Mouse (Mus musculus) left cerebral cortex, postnatal 14 days (tissue): Measurements from ENCODE around the gene Olfr1419. TPM values are rescaled to one million over a fixed set of nuclear protein-coding genes. Genes with fewer than 3 reads are reported as not detected.
"Not testable (repeated sequence)": the region's sequence is repeated elsewhere in the genome, so short reads cannot be mapped to it uniquely, and the experiment has no call there.

Source experiments
- DNase-seq, 2 experiments: peaks; one replicate each; pipeline ENCODE4 v3.0.0; 2021 to 2022; ENCODE audit warnings: low spot score in 2 of 2, mixed read lengths in 1 of 2
- intact Hi-C: fragments of 180-260 bp; cut with DNase I; formaldehyde crosslinking; loops from one replicate; pipeline ENCODE4 v1.15.1; 2025
- long read RNA-seq, 2 experiments: library from polyadenylated mRNA; stranded (forward); transcript quantifications; one replicate each; pipeline ENCODE4 v2.0.0; 2021
- total RNA-seq, 2 experiments: library from RNA; stranded (reverse); gene quantifications; 2 replicates each; pipeline ENCODE4 v1.2.3; 2021

Gene Olfr1419
- not detected for total RNA-seq
- long read RNA-seq, experiment 1, result 0 reads
- long read RNA-seq, experiment 2, result 0 reads

DNA sequence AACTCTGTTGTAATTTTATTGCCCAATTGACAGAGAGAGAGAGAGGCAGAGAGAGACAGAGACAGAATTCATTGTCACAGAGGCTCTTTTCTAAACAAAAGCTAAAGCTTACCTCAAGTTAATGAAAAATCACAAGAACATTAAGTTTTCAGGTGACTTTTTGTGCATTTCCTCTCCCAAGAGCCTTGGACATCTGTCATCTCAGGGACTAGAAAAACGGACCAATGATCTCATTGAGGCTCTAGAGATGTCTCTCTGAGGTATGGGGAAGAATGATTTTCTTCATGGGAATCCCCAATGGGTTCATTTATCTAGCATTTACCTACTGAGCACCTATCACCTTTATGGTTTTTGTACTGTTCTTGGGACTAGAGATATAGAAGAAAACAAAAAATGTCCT, at the start of gene Olfr1419:
TSS of gene Olfr1419 (minus strand) at position 101 of the 400 bp plus-strand sequence.
- intact Hi-C loops, result no loop called here

DNA sequence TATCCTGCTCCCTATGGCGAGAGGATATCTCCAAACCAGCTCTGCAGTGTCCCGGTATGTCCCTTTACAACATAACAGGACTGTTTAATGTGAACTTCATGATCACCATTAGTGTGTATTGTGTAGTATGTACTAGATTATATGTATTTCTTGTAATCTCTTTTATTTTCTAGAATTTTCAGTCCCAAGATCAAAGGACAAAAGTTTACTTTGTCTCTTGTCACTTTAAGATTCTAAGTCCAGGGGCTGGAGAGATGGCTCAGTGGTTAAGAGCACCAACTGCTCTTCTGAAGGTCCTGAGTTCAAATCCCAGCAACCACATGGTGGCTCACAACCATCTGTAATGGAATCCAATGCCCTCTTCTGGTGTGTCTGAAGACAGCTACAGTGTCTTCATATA, 47.6 kb upstream of the Olfr1419 start:
- intact Hi-C loops, DNase-seq: not testable (repeated sequence)

More for the DNA sequence above, at the start of gene Olfr1419:
- DNase-seq, result no peak

DNA sequence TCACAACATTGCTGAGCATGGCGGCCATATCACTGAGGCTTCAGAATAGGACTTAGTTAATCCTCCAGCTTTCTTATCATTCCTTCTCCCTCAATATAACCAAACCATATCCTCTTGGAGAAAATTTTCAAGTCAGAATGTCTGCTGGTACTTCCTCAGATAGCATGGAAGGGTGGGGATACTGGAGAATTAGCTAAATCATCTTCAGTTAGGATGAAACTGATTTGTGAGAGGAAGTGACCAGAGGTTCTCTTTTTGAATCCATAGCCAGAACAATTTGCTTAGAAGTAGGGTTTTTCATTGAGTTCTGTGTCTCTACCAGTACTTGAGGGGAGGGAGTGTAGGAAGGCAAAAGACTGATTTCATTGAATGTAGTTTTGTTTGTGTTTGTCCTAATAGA, 47.2 kb upstream of the Olfr1419 start:
- DNase-seq, result no peak
- intact Hi-C loops, result no loop called here

DNA sequence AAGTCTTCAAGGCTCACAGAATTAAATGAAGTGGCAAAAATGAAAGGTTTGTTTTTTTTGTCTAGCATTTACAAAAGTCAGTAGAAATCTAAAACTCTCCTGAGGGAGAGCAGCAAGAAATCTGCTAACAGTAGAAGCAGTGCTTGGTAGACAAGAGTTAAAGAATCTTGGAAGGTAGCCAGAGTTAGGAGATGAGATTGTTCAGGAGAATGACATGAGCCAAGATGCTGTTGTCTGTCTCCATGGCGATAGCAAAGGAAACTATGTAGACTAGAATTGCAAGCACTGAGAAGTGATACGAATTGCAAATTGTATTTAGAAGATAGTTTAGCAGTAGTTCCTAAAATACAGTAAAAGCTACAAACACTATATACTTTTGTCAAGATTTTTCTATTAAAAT, 40.9 kb upstream of the Olfr1419 start:
- DNase-seq, result peak; percentile 7 to 70
- intact Hi-C loops, result no loop called here

DNA sequence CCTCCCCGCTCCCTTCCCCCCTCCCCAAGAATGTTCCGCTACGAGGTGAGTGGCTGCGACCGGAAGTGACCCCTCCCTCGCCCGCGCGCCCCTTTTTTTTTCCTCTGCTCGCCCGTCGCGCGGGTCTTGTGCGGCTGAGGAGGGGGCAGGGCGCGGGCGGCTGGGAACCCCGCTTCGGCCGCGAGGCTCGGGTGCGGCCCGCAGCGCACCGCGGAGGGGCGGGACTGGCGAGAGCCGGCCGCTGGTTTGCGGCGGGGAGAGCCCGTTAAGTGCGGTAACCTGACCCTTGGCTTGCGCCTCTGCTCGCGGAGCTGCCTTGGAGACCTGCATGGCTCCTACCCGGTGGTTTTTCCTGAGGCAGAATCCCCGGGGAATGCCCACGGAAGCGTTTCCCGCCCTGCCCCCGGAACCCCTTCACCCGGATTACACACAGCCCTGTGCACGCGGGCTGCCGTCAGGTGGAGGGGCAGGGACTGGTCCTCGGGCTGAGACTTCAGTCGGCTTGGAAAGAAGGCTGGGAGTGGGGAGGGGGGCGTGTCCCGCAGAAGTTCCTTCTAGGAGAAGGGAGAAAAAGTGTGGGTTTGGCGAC, 37.7 kb upstream of the Olfr1419 start:
- intact Hi-C loops, result loop anchor here (2.0 to 5.0 kb wide), 2 partner anchors 94 to 135 kb away; partner anchors contain the start of gene Stx3
- DNase-seq, result peak; percentile 17 to 19

DNA sequence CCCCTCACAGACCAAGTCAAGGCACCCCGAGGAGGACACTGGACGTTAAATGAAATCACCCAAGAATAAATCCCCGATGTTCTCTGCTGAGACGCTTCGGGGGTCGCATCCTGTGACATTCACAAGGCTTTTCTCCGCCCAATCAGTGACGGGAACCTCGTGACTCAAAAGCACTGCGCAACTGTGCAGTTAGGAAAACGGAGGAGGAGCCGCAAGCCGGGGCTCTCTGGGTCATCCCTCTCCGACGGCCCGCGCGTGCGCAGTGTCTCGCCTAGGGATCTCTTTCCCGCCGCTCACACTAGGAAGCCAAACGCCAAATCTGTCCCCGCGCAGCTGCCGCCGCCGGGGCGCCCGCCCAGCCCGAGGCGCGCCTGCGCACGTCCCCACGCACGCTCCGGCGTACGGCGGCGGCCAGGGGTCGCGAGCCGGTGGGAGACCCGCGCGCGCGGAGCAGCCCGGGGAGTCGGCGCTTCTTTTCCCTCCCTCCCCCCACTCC, 37.2 kb upstream of the Olfr1419 start, which contains the start of gene Patl1:
TSS of gene Patl1 (plus strand) at position 363 of the 496 bp plus-strand sequence.
- DNase-seq, result peak; percentile 99
- intact Hi-C loops, result loop anchor here (2.0 to 5.0 kb wide), 2 partner anchors 93 to 135 kb away; partner anchors contain the start of gene Stx3

DNA sequence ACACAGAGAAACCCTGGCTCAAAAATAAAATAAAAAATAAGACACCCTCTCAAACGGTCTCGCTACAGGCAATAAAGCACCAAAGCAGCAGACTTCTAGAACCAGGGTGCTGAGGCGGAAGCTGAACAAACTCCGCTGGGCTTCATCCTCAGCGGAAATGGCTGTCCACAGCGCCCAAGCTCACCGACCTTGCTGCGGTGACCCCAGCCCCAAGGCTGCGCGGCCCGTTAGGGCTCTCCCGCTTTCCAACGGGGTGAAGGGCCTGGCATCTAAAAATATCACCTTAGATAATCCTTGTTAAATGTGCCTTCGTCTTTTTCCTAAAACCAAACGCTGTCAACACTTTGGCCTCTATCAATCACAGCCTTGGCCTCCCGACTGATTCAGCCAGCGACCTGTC, 36.7 kb upstream of the Olfr1419 start:
- intact Hi-C loops, result loop anchor here (2.0 to 5.0 kb wide), 2 partner anchors 93 to 134 kb away; partner anchors contain the start of gene Stx3
- DNase-seq, result peak; percentile 12 to 21

DNA sequence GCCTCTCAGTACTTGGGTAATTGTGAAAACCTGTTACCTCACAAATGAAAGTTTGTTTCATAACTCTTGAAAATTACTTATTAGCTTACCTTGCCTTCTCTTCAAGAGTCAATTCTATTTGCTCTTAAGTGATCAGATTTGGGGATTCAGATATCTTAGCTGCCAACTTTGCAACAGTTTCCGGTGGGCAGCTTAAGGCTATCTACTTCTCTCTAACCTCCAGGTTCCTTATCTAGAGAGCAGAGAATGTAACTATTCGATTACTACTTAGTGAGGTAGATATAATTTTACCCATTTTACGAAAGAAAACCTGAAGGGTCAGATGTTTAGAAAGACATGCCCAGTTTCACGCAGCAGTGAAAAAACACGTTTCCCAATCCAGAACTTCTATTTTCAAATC, 36.1 kb upstream of the Olfr1419 start:
- intact Hi-C loops, result loop anchor here (5.0 kb wide), 1 partner anchor 134 kb away; no protein-coding TSS in a partner anchor
- no peak for DNase-seq

DNA sequence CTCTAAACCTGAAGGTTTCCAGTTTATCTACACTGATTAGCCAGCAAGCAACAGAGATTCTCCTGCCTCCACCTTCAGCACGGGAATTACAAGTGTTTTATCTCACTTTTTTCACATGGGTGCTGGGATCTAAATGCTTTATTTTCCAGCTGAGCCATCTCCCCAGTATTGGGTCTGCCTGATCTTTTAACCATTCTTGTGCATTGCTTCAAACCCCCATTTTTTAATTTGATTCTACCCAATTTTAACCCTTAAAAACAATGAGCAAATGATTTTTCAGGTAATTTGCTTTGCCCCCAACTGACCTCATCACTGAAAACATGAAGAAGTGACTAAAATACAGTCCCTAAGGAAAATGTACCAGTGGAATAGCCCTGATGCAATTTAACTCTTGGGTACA, 11.4 kb upstream of the Olfr1419 start, which contains the start of gene Olfr1420:
TSS of gene Olfr1420 (plus strand) at position 301 of the 400 bp plus-strand sequence.
- no peak for DNase-seq
- intact Hi-C loops, result no loop called here

DNA sequence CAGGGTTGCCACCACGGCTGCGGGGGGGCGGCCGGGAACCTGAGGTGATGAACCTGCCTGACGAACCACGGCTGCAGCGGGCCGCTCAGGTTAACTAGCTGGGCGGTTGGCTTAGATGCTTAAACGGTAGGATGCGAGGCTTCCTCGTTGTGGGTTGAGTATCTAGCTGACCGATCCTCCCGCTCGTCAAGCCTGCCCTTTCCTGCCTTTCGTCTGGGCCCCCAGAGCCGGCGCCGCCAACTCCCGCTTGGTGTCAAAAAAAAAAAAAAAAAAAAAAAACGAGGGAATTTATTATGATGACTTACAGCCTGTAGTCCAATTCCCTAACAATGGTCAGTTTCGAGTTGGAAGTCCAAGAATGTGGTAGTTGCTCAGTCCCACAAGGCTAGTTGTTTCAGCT, 3.5 kb upstream of the Olfr1419 start:
- intact Hi-C loops, DNase-seq: not testable (repeated sequence)

DNA sequence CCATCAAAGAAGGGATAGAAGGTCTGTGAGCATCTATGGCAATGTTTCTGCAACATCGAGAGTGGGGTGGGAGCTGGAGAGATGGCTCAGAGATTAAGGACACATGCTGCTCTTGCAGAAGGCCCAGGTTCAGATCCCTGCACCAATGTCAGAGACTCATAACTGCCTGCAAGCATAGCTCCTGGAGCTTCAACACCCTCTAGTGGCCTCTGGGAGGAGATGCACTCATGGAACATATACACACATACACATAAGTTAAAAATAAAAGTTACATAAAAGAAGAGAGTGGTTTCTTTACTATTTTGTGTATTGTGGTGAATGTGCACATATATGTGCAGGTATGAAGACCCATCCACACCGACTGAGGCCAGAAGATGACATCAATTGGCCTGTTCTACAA, 7.1 kb downstream of the Olfr1419 start:
- no peak for DNase-seq
- intact Hi-C loops, result no loop called here

DNA sequence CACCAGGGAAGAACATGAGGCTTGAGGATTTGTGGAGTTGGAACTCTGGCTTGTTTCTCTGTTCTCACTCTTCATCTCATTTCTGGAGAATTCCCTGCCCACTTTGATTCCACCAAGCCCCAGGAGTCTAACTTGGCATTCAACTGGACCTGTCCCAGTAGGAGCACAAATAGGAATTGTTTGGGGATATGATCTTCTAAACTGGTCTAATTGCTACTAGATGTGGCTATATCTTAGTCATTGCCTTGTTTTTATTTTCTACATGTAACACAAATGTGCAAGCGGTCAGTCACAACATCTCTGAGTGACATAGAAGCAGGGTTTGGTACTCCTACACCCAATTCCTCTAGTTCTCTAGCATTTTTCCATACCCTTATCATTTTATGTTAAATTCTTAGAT, 13.9 kb downstream of the Olfr1419 start, which contains the start of gene Olfr1418:
TSS of gene Olfr1418 (minus strand) at position 101 of the 400 bp plus-strand sequence.
- no peak for DNase-seq
- intact Hi-C loops, result no loop called here

DNA sequence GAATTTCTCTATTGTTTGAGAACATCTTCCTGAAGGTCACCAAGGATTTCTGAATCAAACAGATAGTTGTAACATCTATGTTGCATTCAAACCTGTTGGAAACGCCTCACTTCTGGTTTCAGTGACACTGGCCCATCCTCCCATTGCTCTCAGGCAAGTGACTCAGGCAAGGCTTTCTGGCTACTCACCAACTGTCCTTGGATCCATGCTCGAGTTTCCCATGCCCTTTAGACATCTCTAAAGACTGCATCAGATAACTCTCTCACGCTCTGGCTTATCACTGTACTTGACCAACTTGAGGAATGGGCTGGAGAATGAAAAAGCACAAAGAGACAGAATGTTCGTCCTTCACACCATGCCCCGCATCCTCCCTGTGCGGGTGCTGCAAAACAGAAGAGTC, 18.4 kb downstream of the Olfr1419 start:
- DNase-seq, result no peak
- intact Hi-C loops, result no loop called here

DNA sequence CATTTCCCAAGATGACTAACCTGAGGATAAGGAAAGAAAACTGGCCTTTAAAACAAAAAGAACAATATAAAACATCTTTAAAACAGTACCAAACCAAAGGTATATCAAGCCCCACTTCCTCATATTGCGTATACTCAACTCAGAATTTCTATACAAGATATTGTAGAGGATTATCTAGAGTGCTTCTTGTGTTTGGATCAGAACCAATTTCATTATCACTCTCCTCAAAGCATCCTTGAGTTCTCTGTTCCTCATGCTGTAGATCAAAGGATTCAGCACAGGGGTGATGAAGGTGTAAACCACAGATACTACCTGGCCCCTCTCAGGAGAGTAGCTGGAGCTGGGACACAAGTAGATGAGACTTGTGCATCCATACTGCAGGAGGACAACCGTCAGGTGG, 20.1 kb downstream of the Olfr1419 start:
- DNase-seq, result no peak
- intact Hi-C loops, result no loop called here

DNA sequence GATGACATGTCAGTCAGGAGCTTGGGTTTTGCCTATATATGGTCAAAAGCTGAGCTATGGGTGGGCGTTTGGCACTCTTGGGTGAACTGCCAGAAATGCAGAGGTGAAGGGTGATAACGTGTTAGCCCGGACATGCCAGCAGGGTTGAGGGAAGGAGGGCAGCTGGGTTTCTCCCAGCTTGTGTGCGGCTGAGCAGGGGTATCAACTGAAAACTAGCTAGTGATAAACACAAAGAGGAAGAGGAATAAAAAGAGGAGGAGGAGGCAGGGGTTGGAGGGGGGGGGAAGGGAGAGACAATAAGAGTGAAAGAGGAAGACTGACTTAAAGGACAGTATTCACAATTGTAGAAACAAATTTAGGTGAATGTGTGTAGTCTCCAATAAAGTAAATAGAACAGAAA, 22.3 kb downstream of the Olfr1419 start:
- no peak for DNase-seq
- intact Hi-C loops, result no loop called here

DNA sequence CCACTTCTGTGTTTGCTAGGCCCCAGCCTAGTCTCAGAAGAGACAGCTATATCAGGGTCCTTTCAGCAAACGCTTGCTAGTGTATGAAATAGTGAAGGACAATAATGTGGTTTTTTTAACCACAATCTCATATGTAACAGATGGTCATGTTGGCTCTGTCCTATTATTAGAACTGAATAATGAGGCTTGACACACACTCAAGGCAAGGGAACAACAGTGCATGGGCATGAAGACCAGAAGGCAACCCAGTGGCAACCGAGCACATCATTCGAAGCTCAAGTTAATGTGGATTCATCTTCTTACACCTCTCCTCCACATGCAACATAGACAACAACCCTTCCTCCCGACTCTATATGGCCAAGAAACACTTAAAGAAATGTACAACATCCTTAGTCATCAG, 28.6 kb downstream of the Olfr1419 start:
- intact Hi-C loops, result no loop called here

DNA sequence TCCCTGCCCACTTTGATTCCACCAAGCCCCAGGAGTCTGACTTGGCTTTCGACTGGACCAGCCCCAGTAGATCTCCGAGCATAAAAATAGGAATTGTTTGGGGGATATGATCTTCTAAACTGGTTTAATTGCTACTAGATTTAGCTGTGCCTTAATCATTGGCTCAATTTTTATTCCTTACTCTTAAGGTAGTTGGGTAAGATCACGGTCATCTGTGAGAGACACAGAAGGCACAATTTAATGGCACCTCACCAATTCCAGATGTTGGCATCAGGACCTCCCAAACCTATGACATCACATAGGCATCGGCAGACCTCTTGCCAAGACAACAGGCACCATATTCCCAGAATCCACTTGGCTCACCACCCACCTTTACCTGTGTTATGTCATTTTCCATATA, 35.8 kb downstream of the Olfr1419 start, which contains the start of gene Olfr1417:
TSS of gene Olfr1417 (minus strand) at position 101 of the 400 bp plus-strand sequence.
- no peak for DNase-seq
- intact Hi-C loops, result no loop called here

More for the DNA sequence above, 28.6 kb downstream of the Olfr1419 start:
- DNase-seq, result peak in 1 of 2 experiments; percentile 2

DNA sequence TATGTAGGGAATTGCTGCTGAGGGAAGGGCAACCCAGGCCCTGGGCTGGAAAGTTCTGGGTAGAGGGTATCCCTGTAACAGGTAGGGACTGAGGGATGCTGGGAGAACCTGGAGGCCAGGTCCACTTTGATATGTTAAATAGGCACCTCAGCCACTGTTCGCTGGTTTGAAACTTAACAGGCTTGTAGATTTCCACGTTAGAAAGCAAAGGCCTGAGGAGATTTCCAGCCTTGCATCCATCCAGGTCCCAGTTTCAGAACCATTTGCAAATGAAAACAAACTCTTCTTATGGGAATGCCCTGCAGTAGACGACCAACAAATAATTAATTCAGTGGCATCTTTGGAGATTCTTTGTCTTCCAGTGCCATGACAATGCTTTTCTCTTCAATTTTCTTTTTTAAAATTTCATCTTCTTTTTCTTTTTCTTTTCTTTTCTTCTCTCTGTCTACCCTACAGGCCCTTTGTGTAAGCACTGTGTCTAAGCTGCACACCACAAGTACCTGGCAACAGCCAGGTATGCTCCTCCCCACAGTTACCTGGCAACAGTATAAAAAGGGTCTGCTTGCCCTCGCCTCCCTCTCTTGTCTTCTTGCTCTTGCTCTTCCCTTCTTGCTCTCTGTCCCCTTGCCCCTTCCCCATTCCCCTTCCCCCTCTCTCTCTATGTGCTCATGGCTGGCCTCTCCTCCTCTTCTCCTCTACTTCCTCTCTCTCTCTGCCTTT, 51.4 kb downstream of the Olfr1419 start:
- intact Hi-C loops, result no loop called here
- DNase-seq, result no peak

DNA sequence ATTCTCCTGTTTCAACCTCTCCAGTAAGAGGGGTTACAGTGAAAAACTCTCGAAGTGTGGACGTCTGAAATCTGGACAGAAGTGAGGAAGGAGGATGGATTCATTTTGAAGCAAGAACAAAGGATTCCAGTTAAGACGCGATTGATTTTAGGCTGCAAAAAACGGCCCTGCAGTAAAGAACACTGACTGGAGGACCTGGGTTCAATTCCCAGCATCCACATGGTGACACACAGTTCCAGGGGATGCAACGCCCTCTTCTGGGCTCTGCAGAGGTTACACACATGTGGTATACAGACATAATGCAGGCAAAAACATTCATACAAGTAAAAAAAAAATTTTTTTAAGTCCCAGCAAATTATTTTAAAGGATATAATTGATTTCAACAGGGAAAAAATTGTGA, 54.7 kb downstream of the Olfr1419 start:
- peak in 1 of 2 experiments; percentile 15 for DNase-seq
- intact Hi-C loops, result no loop called here

DNA sequence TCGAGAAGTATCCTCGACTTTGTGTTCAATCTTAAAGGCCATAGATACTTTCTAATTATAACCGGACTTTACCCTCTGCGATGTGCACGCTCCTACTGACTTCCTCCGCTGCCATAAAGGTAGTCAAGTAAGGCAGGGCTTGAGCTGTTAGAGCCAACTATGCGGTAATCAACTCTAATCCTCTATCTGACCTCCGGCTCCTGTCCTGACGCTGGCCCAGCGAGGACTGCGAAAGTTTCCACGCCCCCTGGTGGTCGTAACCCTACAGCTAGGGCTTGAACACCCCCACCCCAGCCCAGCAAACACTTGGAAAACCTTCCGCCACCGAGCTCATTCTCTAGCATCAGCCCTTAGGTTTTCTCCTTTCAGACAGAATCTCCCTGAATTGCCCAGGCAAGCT, 55.1 kb downstream of the Olfr1419 start:
- DNase-seq, result peak; percentile 25 to 65
- intact Hi-C loops, result loop anchor here (2.0 kb wide), 2 partner anchors 43 to 93 kb away; partner anchors contain the start of gene Patl1
